Mouse (Mus musculus) testis, adult 2 months (tissue): ENCODE measurements at regions not wholly inside any gene's neighbourhood (a gene's known extent, or its start where the extent isn't known, plus 50 kb on each side); places are given as distances from the start of the nearest gene placed in this dataset.

Experiments
- H3K27ac ChIP-seq: fragments of 200-500 bp; 2 replicates; pipeline ENCODE4 v1.5.1; 2012; ENCODE audit warnings: low read depth, low read length; ENCODE audit not compliant: control insufficient read depth, insufficient read depth
- H3K27me3 ChIP-seq: fragments of 200-500 bp; 2 replicates; pipeline ENCODE4 v1.6.1; 2012; ENCODE audit warnings: mild to moderate bottlenecking, low read length, moderate library complexity; ENCODE audit not compliant: control insufficient read depth, insufficient read depth
- H3K36me3 ChIP-seq: fragments of 200-500 bp; 2 replicates; pipeline ENCODE4 v1.6.1; 2012; ENCODE audit warnings: mild to moderate bottlenecking, low read length; ENCODE audit not compliant: control insufficient read depth, insufficient read depth
- H3K4me1 ChIP-seq: fragments of 200-500 bp; 2 replicates; pipeline ENCODE4 v1.6.1; 2012; ENCODE audit warnings: low read length; ENCODE audit not compliant: control insufficient read depth, insufficient read depth
- H3K4me3 ChIP-seq: fragments of 200-500 bp; 2 replicates; pipeline ENCODE4 v1.5.1; 2012; ENCODE audit warnings: low read depth, mild to moderate bottlenecking, low read length, moderate library complexity, mixed read lengths; ENCODE audit not compliant: control insufficient read depth
- CTCF ChIP-seq: fragments of 200-500 bp; IDR thresholded peaks from 2 replicates; pipeline ENCODE4 v1.5.1; 2012; ENCODE audit warnings: low read depth, mild to moderate bottlenecking, inconsistent platforms, low read length, moderate library complexity; ENCODE audit not compliant: control insufficient read depth, insufficient read depth, insufficient replicate concordance
- POLR2A ChIP-seq: fragments of 200-500 bp; IDR thresholded peaks from 2 replicates; pipeline ENCODE4 v1.6.1; 2012; ENCODE audit warnings: low read depth, mild to moderate bottlenecking, inconsistent platforms, low read length, moderate library complexity; ENCODE audit not compliant: control insufficient read depth

GRCm38 (mm10) chr2:64466412-64466970 is 368.7 kb upstream of the Fign start:
- Histone ChIP-seq H3K4me3 (no peak overlapping the region), H3K27me3 (no peaks in the 10 kb centered on the region), H3K36me3 (no peaks in the 10 kb centered on the region), H3K4me1 (no peaks in the 10 kb centered on the region), H3K27ac (no peak overlapping the region)
- TF ChIP-seq POLR2A = no peak
- TF ChIP-seq CTCF = no peak

DNA sequence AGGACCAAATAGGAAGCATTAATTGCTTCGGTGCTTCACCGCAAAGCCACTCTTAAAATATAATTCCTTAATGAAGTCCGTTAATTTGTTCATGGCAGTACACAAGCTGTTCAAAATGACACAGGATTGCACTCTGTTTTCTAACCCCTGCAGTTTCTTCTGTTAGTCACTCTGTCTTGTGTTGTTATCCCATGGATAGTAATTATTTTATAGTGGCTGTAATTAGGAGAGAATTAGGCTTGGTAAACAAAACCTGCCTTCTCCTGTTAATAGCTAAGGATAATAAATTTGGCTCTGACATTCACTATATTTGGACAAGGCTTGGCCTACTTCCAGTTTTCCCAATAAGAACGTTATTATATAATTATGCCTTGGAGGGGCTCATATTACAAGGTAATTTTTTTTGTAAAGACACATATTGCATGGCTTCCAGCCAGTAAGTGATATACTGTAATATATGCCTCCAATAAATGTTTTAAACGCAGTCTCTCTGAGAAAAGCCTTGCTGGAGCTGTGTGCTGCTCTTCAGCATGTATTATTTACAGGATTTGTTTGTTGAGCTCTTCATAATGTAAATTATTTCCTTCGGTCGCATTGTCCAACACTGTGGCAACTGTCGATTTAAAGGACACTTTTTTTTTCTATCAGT is 364.8 kb upstream of the Fign start:
- TF ChIP-seq POLR2A (no peak), CTCF (no peak)
- no peaks in the 10 kb centered on the region for H3K36me3 ChIP-seq
- H3K4me1 ChIP-seq = no peaks in the 10 kb centered on the region
- H3K27me3 ChIP-seq = no peaks in the 10 kb centered on the region
- no peak overlapping the region for H3K27ac ChIP-seq
- H3K4me3 ChIP-seq = no peak overlapping the region

- Histone ChIP-seq H3K36me3 (no peaks in the 10 kb centered on the region), H3K27ac (no peak overlapping the region), H3K4me1 (no peaks in the 10 kb centered on the region), H3K4me3 (no peak overlapping the region), H3K27me3 (no peaks in the 10 kb centered on the region)
- TF ChIP-seq POLR2A (no peak), CTCF (no peak)
Measured at GRCm38 (mm10) chr2:64462041-64462440, 364.2 kb upstream of the Fign start.

GRCm38 (mm10) chr2:64461636-64462035 is 363.8 kb upstream of the Fign start:
- Histone ChIP-seq H3K27ac (no peak overlapping the region), H3K4me3 (no peak overlapping the region), H3K27me3 (no peaks in the 10 kb centered on the region), H3K36me3 (no peaks in the 10 kb centered on the region), H3K4me1 (no peaks in the 10 kb centered on the region)
- TF ChIP-seq POLR2A (no peak), CTCF (no peak)

DNA sequence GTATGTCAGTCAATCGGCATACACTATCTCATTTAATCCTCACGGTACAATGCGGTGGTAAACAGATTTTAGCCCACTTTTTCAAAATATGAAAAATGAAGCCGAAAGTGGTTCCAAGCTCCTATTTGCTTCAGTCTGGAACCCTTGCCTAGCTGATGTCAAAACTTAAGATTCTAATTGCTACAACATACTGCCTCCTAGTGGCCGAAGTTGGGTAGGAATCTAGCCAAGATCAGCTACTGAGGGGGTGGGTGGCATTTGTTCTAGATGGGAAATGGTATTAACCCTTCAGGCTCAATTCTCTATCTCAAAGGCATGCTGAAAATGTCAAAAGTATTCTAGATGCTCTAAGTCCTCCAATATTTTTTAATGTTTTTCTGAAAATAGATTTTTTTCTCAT is 360.3 kb upstream of the Fign start:
- Histone ChIP-seq H3K4me3 (no peak overlapping the region), H3K27me3 (no peaks in the 10 kb centered on the region), H3K36me3 (no peaks in the 10 kb centered on the region), H3K27ac (no peak overlapping the region), H3K4me1 (no peaks in the 10 kb centered on the region)
- TF ChIP-seq POLR2A (no peak), CTCF (peak; percentile 21; the same call in 1 of the 2 replicates)

GRCm38 (mm10) chr2:64452690-64453089 is 354.9 kb upstream of the Fign start:
- H3K4me1 ChIP-seq = no peaks in the 10 kb centered on the region
- no peak overlapping the region for H3K4me3 ChIP-seq
- TF ChIP-seq POLR2A (no peak), CTCF (no peak)
- H3K27ac ChIP-seq = no peak overlapping the region
- no peaks in the 10 kb centered on the region for H3K36me3 ChIP-seq
- no peaks in the 10 kb centered on the region for H3K27me3 ChIP-seq

GRCm38 (mm10) chr2:64451614-64452317 is 353.9 kb upstream of the Fign start:
- no peak overlapping the region for H3K27ac ChIP-seq
- no peaks in the 10 kb centered on the region for H3K27me3 ChIP-seq
- no peak overlapping the region for H3K4me3 ChIP-seq
- H3K36me3 ChIP-seq = no peaks in the 10 kb centered on the region
- H3K4me1 ChIP-seq = no peaks in the 10 kb centered on the region
- no peak for TF ChIP-seq POLR2A
- no peak for TF ChIP-seq CTCF

DNA sequence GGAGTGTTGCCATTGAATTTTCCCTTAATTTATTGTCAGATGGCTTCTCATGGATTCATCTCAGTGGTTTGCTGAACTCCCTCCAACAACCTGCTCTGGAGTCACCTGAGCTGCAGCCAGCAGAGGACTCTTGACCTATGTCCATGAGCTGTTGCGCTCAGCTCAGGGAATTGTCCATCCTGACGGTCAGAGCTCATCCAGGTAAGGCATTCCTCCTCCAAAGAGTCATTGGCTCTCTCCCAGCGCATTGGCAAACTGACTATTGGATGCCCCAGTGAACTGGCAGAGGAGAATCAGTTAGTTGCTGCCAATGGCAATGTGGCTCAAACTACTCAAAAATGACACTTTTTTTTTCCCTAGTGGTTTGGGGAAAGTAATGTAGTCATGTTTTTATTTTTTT is 345.3 kb upstream of the Fign start:
- Histone ChIP-seq H3K4me3 (no peak overlapping the region), H3K36me3 (no peaks in the 10 kb centered on the region), H3K4me1 (no peaks in the 10 kb centered on the region), H3K27ac (no peak overlapping the region), H3K27me3 (no peaks in the 10 kb centered on the region)
- TF ChIP-seq CTCF = no peak
